Mouse (Mus musculus) hindbrain, embryonic 10.5 days (tissue): ENCODE data around the gene Vars. TPM values are rescaled to one million over a fixed set of nuclear protein-coding genes. Genes with fewer than 3 reads are reported as not detected.

Experiments used
- DNase-seq: peaks from one replicate; pipeline ENCODE4 v3.0.0-alpha.2; 2017; ENCODE audit warnings: low spot score
- H3K27ac ChIP-seq: fragments of 300-500 bp; sonication (generic); 2 replicates; pipeline ENCODE4 v1.5.1; 2016; ENCODE audit warnings: mild to moderate bottlenecking, moderate library complexity
- H3K27me3 ChIP-seq: fragments of 300-500 bp; sonication (generic); 2 replicates; pipeline ENCODE4 v1.6.1; 2016; ENCODE audit warnings: mild to moderate bottlenecking; ENCODE audit not compliant: poor library complexity, insufficient read depth, severe bottlenecking
- H3K36me3 ChIP-seq: fragments of 300-500 bp; sonication (generic); 2 replicates; pipeline ENCODE4 v1.6.1; 2016; ENCODE audit warnings: mild to moderate bottlenecking, moderate library complexity
- H3K4me1 ChIP-seq: fragments of 300-500 bp; sonication (generic); replicated peaks from 2 replicates; pipeline ENCODE4 v1.6.1; 2016; ENCODE audit warnings: mild to moderate bottlenecking
- H3K4me3 ChIP-seq: fragments of 300-500 bp; sonication (generic); 2 replicates; pipeline ENCODE4 v1.5.1; 2016; ENCODE audit warnings: mild to moderate bottlenecking, moderate library complexity
- H3K9me3 ChIP-seq: fragments of 300-500 bp; sonication (generic); 2 replicates; pipeline ENCODE4 v1.6.1; 2016; ENCODE audit warnings: mild to moderate bottlenecking, moderate library complexity
- WGBS: fragments of 180-500 bp; shearing (Covaris S2); methylation state at CpG from one replicate; pipeline ENCODE4 v1.1.7; 2016; 5-methylcytosine and 5-hydroxymethylcytosine counted together
- polyA plus RNA-seq: library from polyadenylated mRNA; unstranded; fragments of >200 nt; fragmentation: Nextera tagmentation; extraction: Ambion mirVana; gene quantifications from 2 replicates; pipeline ENCODE4 v1.2.1, GENCODE M21; 2016

The Vars gene
- polyA plus RNA-seq, 1 experiment from 2014 or later, result 176 TPM

- Histone ChIP-seq H3K4me3 (no peak overlapping the region), H3K4me1 (no peaks in the 10 kb centered on the region), H3K9me3 (no peaks in the 10 kb centered on the region), H3K27ac (no peak overlapping the region), H3K27me3 (no peaks in the 10 kb centered on the region), H3K36me3 (peaks cover 97% of the 10 kb centered on the region)
- 84% methylated on average over 6 of the region's 6 CpGs for WGBS
- DNase-seq, result no peak
Observed at GRCm38 (mm10) chr17:35013221-35013620, 12.4 kb downstream of the Vars start.

- H3K27ac ChIP-seq, result peak overlapping the region; percentile 6; the same call in 1 of the 2 replicates
- peak overlapping the region; percentile 14; the same call in 1 of the 2 replicates for H3K4me3 ChIP-seq
- H3K4me1 ChIP-seq, result peaks cover 6% of the 10 kb centered on the region; the same call in 1 of the 2 replicates
- 92% methylated on average over 16 of the region's 16 CpGs for WGBS
- peaks cover 83% of the 10 kb centered on the region for H3K36me3 ChIP-seq
- DNase-seq, result no peak
- no peaks in the 10 kb centered on the region for H3K27me3 ChIP-seq
- H3K9me3 ChIP-seq, result no peaks in the 10 kb centered on the region
Observed at GRCm38 (mm10) chr17:35015296-35015695, 14.5 kb downstream of the Vars start.

GRCm38 (mm10) chr17:35016376-35016775, 15.6 kb downstream of the Vars start, which contains the start of gene Vwa7:
Vwa7 (plus strand) TSS chr17:35016579.
- H3K27me3 ChIP-seq, result no peaks in the 10 kb centered on the region
- no peak for DNase-seq
- peaks cover 73% of the 10 kb centered on the region for H3K36me3 ChIP-seq
- WGBS, result 87% methylated on average over 12 of the region's 12 CpGs
- H3K4me3 ChIP-seq, result peak within 1 kb of the TSS; percentile 14; the same call in 1 of the 2 replicates
- H3K9me3 ChIP-seq, result no peaks in the 10 kb centered on the region
- peaks cover 15% of the 10 kb centered on the region for H3K4me1 ChIP-seq
- H3K27ac ChIP-seq, result peak within 1 kb of the TSS; percentile 6; the same call in 1 of the 2 replicates

GRCm38 (mm10) chr17:35016791-35017705, 16.3 kb downstream of the Vars start:
- Histone ChIP-seq H3K27ac (no peak overlapping the region), H3K36me3 (peaks cover 66% of the 10 kb centered on the region), H3K27me3 (no peaks in the 10 kb centered on the region), H3K4me3 (no peak overlapping the region), H3K9me3 (no peaks in the 10 kb centered on the region), H3K4me1 (peaks cover 22% of the 10 kb centered on the region)
- 80% methylated on average over 10 of the region's 10 CpGs for WGBS
- DNase-seq, result no peak

- H3K27me3 ChIP-seq, result no peaks in the 10 kb centered on the region
- peaks cover 24% of the 10 kb centered on the region for H3K4me1 ChIP-seq
- H3K27ac ChIP-seq, result no peak overlapping the region
- H3K36me3 ChIP-seq, result peaks cover 60% of the 10 kb centered on the region
- no peak for DNase-seq
- no peaks in the 10 kb centered on the region for H3K9me3 ChIP-seq
- H3K4me3 ChIP-seq, result no peak overlapping the region
- WGBS, result 73% methylated on average over 14 of the region's 14 CpGs
Observed at GRCm38 (mm10) chr17:35017706-35018030, 16.9 kb downstream of the Vars start.

GRCm38 (mm10) chr17:35018171-35018570, 17.4 kb downstream of the Vars start:
- WGBS, result 84% methylated on average over 3 of the region's 3 CpGs
- Histone ChIP-seq H3K27me3 (no peaks in the 10 kb centered on the region), H3K4me1 (peaks cover 24% of the 10 kb centered on the region), H3K27ac (no peak overlapping the region), H3K36me3 (peaks cover 55% of the 10 kb centered on the region), H3K9me3 (no peaks in the 10 kb centered on the region), H3K4me3 (no peak overlapping the region)
- DNase-seq, result no peak

- H3K36me3 ChIP-seq, result peaks cover 37% of the 10 kb centered on the region
- H3K4me1 ChIP-seq, result peaks cover 40% of the 10 kb centered on the region
- H3K4me3 ChIP-seq, result no peak overlapping the region
- no peaks in the 10 kb centered on the region for H3K9me3 ChIP-seq
- no peak for DNase-seq
- 80% methylated on average over 11 of the region's 11 CpGs for WGBS
- H3K27ac ChIP-seq, result 0 out of 2 replicates have a peak overlapping the region, but pooled peaks have one; percentile 35
- H3K27me3 ChIP-seq, result no peaks in the 10 kb centered on the region
Observed at GRCm38 (mm10) chr17:35019894-35020293, 19.1 kb downstream of the Vars start.

GRCm38 (mm10) chr17:35020551-35020950, 19.8 kb downstream of the Vars start:
- Histone ChIP-seq H3K27ac (no peak overlapping the region; the same call in 1 of the 2 replicates), H3K36me3 (peaks cover 31% of the 10 kb centered on the region), H3K27me3 (no peaks in the 10 kb centered on the region), H3K9me3 (no peaks in the 10 kb centered on the region), H3K4me1 (peaks cover 44% of the 10 kb centered on the region), H3K4me3 (no peak overlapping the region; the same call in 1 of the 2 replicates)
- 91% methylated on average over 8 of the region's 8 CpGs for WGBS
- no peak for DNase-seq

GRCm38 (mm10) chr17:35021163-35021808, 20.5 kb downstream of the Vars start:
- no peaks in the 10 kb centered on the region for H3K9me3 ChIP-seq
- peak overlapping the region; percentile 86 for H3K27ac ChIP-seq
- H3K27me3 ChIP-seq, result no peaks in the 10 kb centered on the region
- WGBS, result 8% methylated on average over 17 of the region's 17 CpGs
- H3K4me3 ChIP-seq, result peak overlapping the region; percentile 39
- peak; percentile 92 for DNase-seq
- H3K4me1 ChIP-seq, result peaks cover 51% of the 10 kb centered on the region
- peaks cover 23% of the 10 kb centered on the region for H3K36me3 ChIP-seq

- no peak for DNase-seq
- peaks cover 58% of the 10 kb centered on the region for H3K4me1 ChIP-seq
- H3K27ac ChIP-seq, result peak overlapping the region; percentile 86
- H3K36me3 ChIP-seq, result peaks cover 17% of the 10 kb centered on the region
- no peaks in the 10 kb centered on the region for H3K9me3 ChIP-seq
- 66% methylated on average over 6 of the region's 6 CpGs for WGBS
- no peaks in the 10 kb centered on the region for H3K27me3 ChIP-seq
- peak overlapping the region; percentile 39 for H3K4me3 ChIP-seq
Observed at GRCm38 (mm10) chr17:35021842-35022477, 21.2 kb downstream of the Vars start.

GRCm38 (mm10) chr17:35022541-35023060, 21.8 kb downstream of the Vars start:
- no peak for DNase-seq
- 93% methylated on average over 8 of the region's 8 CpGs for WGBS
- Histone ChIP-seq H3K4me3 (no peak overlapping the region), H3K27me3 (no peaks in the 10 kb centered on the region), H3K36me3 (peaks cover 10% of the 10 kb centered on the region), H3K9me3 (no peaks in the 10 kb centered on the region), H3K4me1 (peaks cover 64% of the 10 kb centered on the region), H3K27ac (peak overlapping the region; percentile 53; the same call in 1 of the 2 replicates)

GRCm38 (mm10) chr17:35023221-35023620, 22.4 kb downstream of the Vars start:
- H3K4me1 ChIP-seq, result peaks cover 69% of the 10 kb centered on the region
- H3K27ac ChIP-seq, result peak overlapping the region; percentile 68
- WGBS, result 89% methylated on average over 5 of the region's 5 CpGs
- peak overlapping the region; percentile 9; the same call in 1 of the 2 replicates for H3K4me3 ChIP-seq
- H3K9me3 ChIP-seq, result no peaks in the 10 kb centered on the region
- no peaks in the 10 kb centered on the region for H3K27me3 ChIP-seq
- DNase-seq, result no peak
- H3K36me3 ChIP-seq, result peaks cover 7% of the 10 kb centered on the region; the same call in 1 of the 2 replicates
